Mouse (Mus musculus): Measurements from ENCODE around the gene Slk. TPM values are rescaled to one million over a fixed set of nuclear protein-coding genes. Genes with fewer than 3 reads are reported as not detected.
"Not testable (repeated sequence)": the region's sequence is repeated elsewhere in the genome, so short reads cannot be mapped to it uniquely, and the experiment has no call there.

Slk gene
- polyA plus RNA-seq, 1 experiment from 2014 or later, result 10.1 TPM

DNA sequence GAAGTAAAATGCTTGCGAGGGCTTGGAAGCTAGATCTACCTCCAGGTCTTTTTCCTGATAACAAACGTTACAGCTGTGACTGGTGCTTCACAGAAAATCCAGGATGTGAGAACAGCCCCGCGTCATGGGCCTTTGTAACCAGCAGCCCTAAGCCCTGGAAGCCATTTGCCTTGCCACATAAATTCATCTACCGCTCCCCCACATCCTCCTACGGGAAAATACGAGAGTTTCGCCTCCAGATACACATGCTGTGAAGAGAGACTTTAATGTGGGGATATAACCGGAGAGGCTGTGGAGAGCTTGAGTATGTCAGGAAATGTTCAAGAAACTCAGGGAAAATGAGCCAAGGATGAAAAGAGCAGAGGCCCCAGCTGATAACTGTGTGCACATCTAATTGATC lies 30.3 kb upstream of the Slk start:
- Histone ChIP-seq H3K27me3 (ENCODE audit: insufficient read depth, poor library complexity, severe bottlenecking) (no peaks in the 10 kb centered on the region), H3K27ac (no peak overlapping the region), H3K9me3 (no peaks in the 10 kb centered on the region), H3K4me1 (peaks cover 3% of the 10 kb centered on the region; the same call in 1 of the 2 replicates), H3K36me3 (no peaks in the 10 kb centered on the region), H3K4me3 (no peak overlapping the region)
- WGBS, result 79% methylated on average over 9 of the region's 9 CpGs
- DNase-seq (ENCODE audit: low spot score), result no peak

- H3K27ac ChIP-seq, result no peak overlapping the region
- peaks cover 3% of the 10 kb centered on the region; the same call in 1 of the 2 replicates for H3K4me1 ChIP-seq
- no peaks in the 10 kb centered on the region for H3K27me3 ChIP-seq (ENCODE audit: insufficient read depth, poor library complexity, severe bottlenecking)
- no peaks in the 10 kb centered on the region for H3K36me3 ChIP-seq
- WGBS, result 82% methylated on average over 4 of the region's 4 CpGs
- H3K4me3 ChIP-seq, result no peak overlapping the region
- no peaks in the 10 kb centered on the region for H3K9me3 ChIP-seq
- DNase-seq (ENCODE audit: low spot score), result no peak
These were observed 29.9 kb upstream of the Slk start for GRCm38 (mm10) chr19:47549584-47549983.

DNA sequence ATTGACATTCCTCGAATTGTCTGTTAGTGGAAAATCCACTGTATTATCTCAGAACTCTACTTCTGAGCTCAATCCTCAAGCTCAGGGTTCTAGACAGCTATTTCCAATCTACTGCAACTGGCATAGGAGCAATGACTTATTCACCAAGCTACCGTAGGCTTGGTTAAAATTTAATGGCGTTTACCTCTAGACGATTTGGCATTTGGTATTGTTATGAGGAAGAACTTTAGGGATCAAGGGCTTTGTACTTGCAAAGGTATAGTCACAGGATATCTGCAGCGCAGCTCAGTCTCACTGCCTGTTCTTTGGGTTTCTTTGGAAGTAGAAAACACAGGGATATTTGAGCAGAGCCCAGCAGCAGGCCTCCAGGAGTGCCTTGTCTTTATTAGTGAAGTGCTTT lies 20.3 kb upstream of the Slk start:
- DNase-seq (ENCODE audit: low spot score), result no peak
- Histone ChIP-seq H3K36me3 (no peaks in the 10 kb centered on the region), H3K4me1 (0 out of 2 replicates have a peak, but pooled peaks cover 12% of the 10 kb centered on the region), H3K9me3 (no peaks in the 10 kb centered on the region), H3K27me3 (ENCODE audit: insufficient read depth, poor library complexity, severe bottlenecking) (no peaks in the 10 kb centered on the region), H3K4me3 (no peak overlapping the region), H3K27ac (no peak overlapping the region)
- 81% methylated on average over 5 of the region's 5 CpGs for WGBS

GRCm38 (mm10) chr19:47559751-47560512 lies 19.5 kb upstream of the Slk start:
- Histone ChIP-seq H3K9me3 (no peaks in the 10 kb centered on the region), H3K27me3 (ENCODE audit: insufficient read depth, poor library complexity, severe bottlenecking) (no peaks in the 10 kb centered on the region), H3K4me1 (0 out of 2 replicates have a peak, but pooled peaks cover 12% of the 10 kb centered on the region), H3K36me3 (no peaks in the 10 kb centered on the region), H3K4me3 (no peak overlapping the region), H3K27ac (no peak overlapping the region)
- WGBS, result 58% methylated on average over 14 of the region's 14 CpGs
- DNase-seq (ENCODE audit: low spot score), result no peak

DNA sequence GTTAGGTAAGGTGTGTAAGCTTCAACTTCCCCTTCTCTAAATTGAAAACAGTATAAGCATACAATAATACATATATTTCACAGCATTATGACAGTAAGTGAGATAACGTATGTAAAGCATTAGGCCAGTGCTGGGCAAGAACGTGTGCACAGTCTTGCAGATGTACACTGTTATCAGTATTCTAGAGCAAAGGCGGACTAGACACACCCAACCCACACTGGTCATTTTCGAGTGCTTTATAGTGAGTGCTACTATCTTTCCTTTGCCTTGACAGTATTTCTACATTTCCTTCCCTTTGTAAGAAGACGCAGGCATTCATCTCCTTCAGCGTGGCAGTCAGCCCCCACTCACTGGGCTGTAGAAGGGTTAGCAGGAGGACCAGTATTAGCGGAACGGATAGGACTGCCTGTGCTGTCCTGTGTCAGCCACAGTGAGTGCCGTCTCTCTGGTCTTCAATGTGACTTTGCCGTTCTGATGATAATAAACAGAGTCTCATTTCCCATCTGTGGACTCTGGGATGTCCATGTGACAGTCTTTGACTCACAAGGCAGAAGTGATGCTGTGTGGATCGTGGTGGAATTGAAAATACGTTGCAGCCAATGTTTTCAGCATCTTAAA lies 18.8 kb upstream of the Slk start:
- Histone ChIP-seq H3K27ac (no peak overlapping the region), H3K27me3 (ENCODE audit: insufficient read depth, poor library complexity, severe bottlenecking) (no peaks in the 10 kb centered on the region), H3K4me3 (no peak overlapping the region), H3K4me1 (0 out of 2 replicates have a peak, but pooled peaks cover 12% of the 10 kb centered on the region), H3K9me3 (no peaks in the 10 kb centered on the region), H3K36me3 (no peaks in the 10 kb centered on the region)
- DNase-seq (ENCODE audit: low spot score), result no peak
- WGBS, result 74% methylated on average over 12 of the region's 12 CpGs

- no peak for DNase-seq (ENCODE audit: low spot score)
- Histone ChIP-seq H3K4me1 (0 out of 2 replicates have a peak, but pooled peaks cover 16% of the 10 kb centered on the region), H3K27ac (no peak overlapping the region; the same call in none of the 2 replicates), H3K9me3 (no peaks in the 10 kb centered on the region), H3K27me3 (ENCODE audit: insufficient read depth, poor library complexity, severe bottlenecking) (no peaks in the 10 kb centered on the region), H3K36me3 (no peaks in the 10 kb centered on the region), H3K4me3 (no peak overlapping the region)
- WGBS, result 53% methylated on average over 5 of the region's 5 CpGs
These were observed 17.5 kb upstream of the Slk start for GRCm38 (mm10) chr19:47561996-47562441.

- 68% methylated on average over 13 of the region's 13 CpGs for WGBS
- no peak overlapping the region for H3K4me3 ChIP-seq
- 0 out of 2 replicates have a peak, but pooled peaks cover 4% of the 10 kb centered on the region for H3K27me3 ChIP-seq (ENCODE audit: insufficient read depth, poor library complexity, severe bottlenecking)
- DNase-seq (ENCODE audit: low spot score), result no peak
- H3K27ac ChIP-seq, result no peak overlapping the region
- no peaks in the 10 kb centered on the region for H3K36me3 ChIP-seq
- 0 out of 2 replicates have a peak, but pooled peaks cover 16% of the 10 kb centered on the region for H3K4me1 ChIP-seq
- H3K9me3 ChIP-seq, result no peaks in the 10 kb centered on the region
These were observed 15.8 kb upstream of the Slk start for GRCm38 (mm10) chr19:47563715-47564114.

GRCm38 (mm10) chr19:47565031-47565654 lies 14.3 kb upstream of the Slk start:
- Histone ChIP-seq H3K4me3 (no peak overlapping the region), H3K4me1 (0 out of 2 replicates have a peak, but pooled peaks cover 4% of the 10 kb centered on the region), H3K27ac (no peak overlapping the region), H3K9me3 (no peaks in the 10 kb centered on the region), H3K36me3 (no peaks in the 10 kb centered on the region), H3K27me3 (ENCODE audit: insufficient read depth, poor library complexity, severe bottlenecking) (0 out of 2 replicates have a peak, but pooled peaks cover 4% of the 10 kb centered on the region)
- WGBS, result 73% methylated on average over 17 of the region's 17 CpGs
- DNase-seq (ENCODE audit: low spot score), result no peak

DNA sequence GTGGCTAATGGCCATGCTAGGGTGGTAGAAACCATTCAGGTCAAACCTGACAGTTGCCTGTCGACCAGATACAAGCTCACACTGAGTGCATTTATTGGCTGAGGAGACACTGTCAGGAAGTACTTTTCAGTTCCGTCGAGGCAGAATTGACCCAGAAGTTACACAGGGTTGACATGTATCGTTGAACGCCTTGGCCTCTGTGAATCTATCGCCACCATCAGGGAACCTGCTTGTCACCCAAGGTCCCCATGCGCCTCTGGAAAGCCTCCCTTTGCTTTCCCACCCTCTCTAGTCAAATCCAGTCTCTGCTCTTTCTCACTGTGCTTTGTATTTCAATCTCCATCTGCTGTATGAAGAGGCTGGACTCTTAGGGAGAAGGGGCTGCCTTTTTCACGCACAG lies 13.5 kb upstream of the Slk start:
- Histone ChIP-seq H3K27ac (no peak overlapping the region), H3K27me3 (ENCODE audit: insufficient read depth, poor library complexity, severe bottlenecking) (0 out of 2 replicates have a peak, but pooled peaks cover 4% of the 10 kb centered on the region), H3K4me1 (0 out of 2 replicates have a peak, but pooled peaks cover 4% of the 10 kb centered on the region), H3K4me3 (no peak overlapping the region), H3K36me3 (no peaks in the 10 kb centered on the region), H3K9me3 (no peaks in the 10 kb centered on the region)
- WGBS, result 77% methylated on average over 8 of the region's 8 CpGs
- peak; percentile 53 for DNase-seq (ENCODE audit: low spot score)

DNA sequence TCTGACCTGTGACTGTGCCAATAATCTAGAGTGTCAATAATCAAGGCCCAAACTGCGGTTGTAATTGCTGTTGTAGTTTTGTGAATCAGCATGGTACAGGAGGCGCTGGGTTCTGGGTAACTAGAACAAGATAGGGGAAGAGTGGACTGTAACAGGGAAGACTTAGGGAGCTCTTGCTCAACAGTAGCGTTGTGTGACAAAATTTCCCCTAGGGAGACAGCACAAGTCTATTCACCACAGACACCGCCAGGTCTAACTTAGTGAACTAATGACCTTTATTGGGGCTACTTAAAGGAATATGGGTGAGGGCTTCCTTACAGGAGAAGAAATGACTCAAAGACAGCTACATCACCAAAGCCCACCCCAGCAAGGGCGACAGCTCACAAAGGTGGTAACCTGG lies 9.4 kb upstream of the Slk start:
- Histone ChIP-seq H3K4me3 (no peak overlapping the region), H3K27ac (no peak overlapping the region), H3K4me1 (0 out of 2 replicates have a peak, but pooled peaks cover 4% of the 10 kb centered on the region), H3K27me3 (ENCODE audit: insufficient read depth, poor library complexity, severe bottlenecking) (0 out of 2 replicates have a peak, but pooled peaks cover 4% of the 10 kb centered on the region), H3K36me3 (no peaks in the 10 kb centered on the region), H3K9me3 (no peaks in the 10 kb centered on the region)
- 88% methylated on average over 5 of the region's 5 CpGs for WGBS
- no peak for DNase-seq (ENCODE audit: low spot score)

- 52% methylated on average over 4 of the region's 4 CpGs for WGBS
- H3K36me3 ChIP-seq; H3K4me1 ChIP-seq; H3K9me3 ChIP-seq; DNase-seq (ENCODE audit: low spot score); H3K27ac ChIP-seq; H3K27me3 ChIP-seq (ENCODE audit: insufficient read depth, poor library complexity, severe bottlenecking); H3K4me3 ChIP-seq: not testable (repeated sequence)
These were observed 7.5 kb upstream of the Slk start for GRCm38 (mm10) chr19:47571981-47572380.

DNA sequence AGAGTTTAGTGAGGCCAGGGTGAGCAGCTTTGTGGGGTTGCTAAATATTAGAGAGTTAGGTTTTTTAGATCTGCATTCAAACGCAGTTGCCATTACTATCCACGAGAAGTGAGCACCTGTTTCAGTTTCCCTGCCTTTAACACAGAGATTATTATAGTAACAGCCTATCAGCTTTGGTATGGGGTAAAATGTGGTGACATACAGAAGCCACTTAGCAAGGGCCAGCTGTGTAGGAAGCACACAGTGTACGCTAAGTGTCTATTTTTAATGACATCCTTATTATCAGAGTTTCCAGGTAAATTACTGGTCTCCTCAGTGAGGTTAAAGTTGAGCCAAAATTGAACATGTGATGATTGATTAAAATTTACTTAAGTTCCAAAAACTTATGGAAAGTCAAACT lies 5.8 kb upstream of the Slk start:
- no peaks in the 10 kb centered on the region for H3K36me3 ChIP-seq
- H3K27ac ChIP-seq, result no peak overlapping the region
- 67% methylated on average over 3 of the region's 3 CpGs for WGBS

More for the DNA sequence above, 5.8 kb upstream of the Slk start:
- Histone ChIP-seq H3K9me3 (no peaks in the 10 kb centered on the region), H3K4me1 (peaks cover 5% of the 10 kb centered on the region), H3K4me3 (no peak overlapping the region), H3K27me3 (ENCODE audit: insufficient read depth, poor library complexity, severe bottlenecking) (no peaks in the 10 kb centered on the region)
- no peak for DNase-seq (ENCODE audit: low spot score)
